Mouse (Mus musculus) CH12.LX (cell line): ENCODE data around the gene Opalin. TPM values are rescaled to one million over a fixed set of nuclear protein-coding genes. Genes with fewer than 3 reads are reported as not detected.

ENCODE experiments used
- DNase-seq: peaks from one replicate; pipeline ENCODE4 v3.0.0-alpha.2; 2013; ENCODE audit errors: extremely low read depth
- H3K27ac ChIP-seq: 2 replicates; pipeline ENCODE4 v1.5.1; 2012; ENCODE audit warnings: low read depth, mild to moderate bottlenecking, control low read depth, moderate library complexity; ENCODE audit not compliant: insufficient read depth
- H3K27me3 ChIP-seq: replicated peaks from 2 replicates; pipeline ENCODE3; 2012; ENCODE audit warnings: inconsistent platforms
- H3K36me3 ChIP-seq, 2 experiments: replicated peaks in 1 of 2; 2 replicates each; pipeline versions ENCODE3 to v1.6.1; 2012; ENCODE audit warnings: inconsistent platforms in 1 of 2, low read length in 1 of 2, mild to moderate bottlenecking in 1 of 2, mixed read lengths in 1 of 2, moderate library complexity in 1 of 2; ENCODE audit not compliant: control insufficient read depth in 1 of 2, insufficient read depth in 1 of 2
- H3K4me1 ChIP-seq, 2 experiments: 2 replicates each; pipeline ENCODE4 v1.6.1; 2012; ENCODE audit warnings: inconsistent platforms in 1 of 2, moderate library complexity in 1 of 2; ENCODE audit not compliant: insufficient read depth in 2 of 2, control insufficient read depth in 1 of 2
- H3K4me2 ChIP-seq: 2 replicates; pipeline ENCODE4 v1.6.1; 2012; ENCODE audit warnings: low read depth, mild to moderate bottlenecking, control low read depth; ENCODE audit not compliant: poor library complexity, insufficient read depth, severe bottlenecking
- H3K4me3 ChIP-seq, 3 experiments: fragments of 150-350 bp in 1 of 3; sonication (generic) in 1 of 3; replicated peaks in 1 of 3; 2 replicates each; pipeline versions ENCODE3 to v1.5.1; 2011 to 2012; ENCODE audit warnings: low read depth in 2 of 3, low read length in 2 of 3, mild to moderate bottlenecking in 2 of 3, moderate library complexity in 2 of 3, control low read depth in 1 of 3, improper control_type of control experiment in 1 of 3, inconsistent platforms in 1 of 3, mixed read lengths in 1 of 3; ENCODE audit not compliant: poor library complexity in 1 of 3
- H3K79me2 ChIP-seq: replicated peaks from 2 replicates; pipeline ENCODE4 v1.6.1; 2012; ENCODE audit warnings: mild to moderate bottlenecking, moderate library complexity; ENCODE audit not compliant: control insufficient read depth, poor library complexity, insufficient read depth, severe bottlenecking; ENCODE audit errors: extremely low read depth
- H3K9ac ChIP-seq: 2 replicates; pipeline ENCODE4 v1.6.1; 2012; ENCODE audit warnings: low read depth, mild to moderate bottlenecking, control low read depth, moderate library complexity; ENCODE audit not compliant: insufficient read depth
- H3K9me3 ChIP-seq: replicated peaks from 2 replicates; pipeline ENCODE3; 2012; ENCODE audit warnings: low read length, inconsistent platforms, mixed read lengths
- CHD2 ChIP-seq: IDR thresholded peaks from 2 replicates; pipeline ENCODE4 v1.6.1; 2011; ENCODE audit warnings: low read length, improper control_type of control experiment
- IRF4 ChIP-seq: IDR thresholded peaks from 2 replicates; pipeline ENCODE4 v1.6.1; 2014; ENCODE audit warnings: low read depth, mild to moderate bottlenecking, inconsistent platforms, low read length, improper control_type of control experiment
- JUND ChIP-seq: conservative IDR thresholded peaks from 2 replicates; pipeline ENCODE4 v1.6.1; 2011; ENCODE audit warnings: low read depth, low read length, improper control_type of control experiment
- KAT2A ChIP-seq: IDR thresholded peaks from 2 replicates; pipeline ENCODE4 v1.6.1; 2012; ENCODE audit warnings: low read length, improper control_type of control experiment, inconsistent platforms; ENCODE audit not compliant: insufficient replicate concordance
- MAFK ChIP-seq: IDR thresholded peaks from 2 replicates; pipeline ENCODE4 v1.6.1; 2011; ENCODE audit warnings: low read length, improper control_type of control experiment; ENCODE audit not compliant: insufficient replicate concordance
- MEF2A ChIP-seq: IDR thresholded peaks from 2 replicates; pipeline ENCODE4 v1.6.1; 2014; ENCODE audit warnings: low read depth, mild to moderate bottlenecking, inconsistent platforms, low read length, improper control_type of control experiment, borderline replicate concordance
- NRF1 ChIP-seq: IDR thresholded peaks from 2 replicates; pipeline ENCODE4 v1.6.1; 2014; ENCODE audit warnings: low read depth, mild to moderate bottlenecking, inconsistent platforms, low read length, improper control_type of control experiment, moderate library complexity
- POLR2A ChIP-seq: IDR thresholded peaks from 2 replicates; pipeline ENCODE4 v1.6.1; 2011; ENCODE audit warnings: low read depth, mild to moderate bottlenecking, improper control_type of control experiment, low read length
- POLR2AphosphoS2 ChIP-seq: IDR thresholded peaks from 2 replicates; pipeline ENCODE4 v1.6.1; 2011; ENCODE audit warnings: low read depth, low read length, improper control_type of control experiment
- RAD21 ChIP-seq: IDR thresholded peaks from 2 replicates; pipeline ENCODE4 v1.6.1; 2011; ENCODE audit warnings: low read depth, mild to moderate bottlenecking, low read length, improper control_type of control experiment, moderate library complexity
- TCF12 ChIP-seq: IDR thresholded peaks from 2 replicates; pipeline ENCODE4 v1.6.1; 2014; ENCODE audit warnings: low read depth, mild to moderate bottlenecking, inconsistent platforms, low read length, improper control_type of control experiment
- USF1 ChIP-seq: IDR thresholded peaks from 2 replicates; pipeline ENCODE4 v1.6.1; 2014; ENCODE audit warnings: low read depth, mild to moderate bottlenecking, inconsistent platforms, low read length, improper control_type of control experiment
- USF2 ChIP-seq: conservative IDR thresholded peaks from 2 replicates; pipeline ENCODE4 v1.6.1; 2011; ENCODE audit warnings: low read depth, low read length, improper control_type of control experiment
- ZMIZ1 ChIP-seq: IDR thresholded peaks from 2 replicates; pipeline ENCODE4 v1.6.1; 2012; ENCODE audit warnings: low read depth, mild to moderate bottlenecking, inconsistent platforms, low read length, improper control_type of control experiment
- dilution Hi-C: fragments of 300-500 bp; cut with MboI; formaldehyde crosslinking; loops from 2 replicates; pipeline ENCODE4 v1.14.3; 2020; ENCODE audit warnings: low sequenced_read_pairs; ENCODE audit not compliant: extremely low pct_unique_long_range_greater_than_20kb, extremely low pct_ligation_motif_present
- in situ Hi-C: fragments of 300-500 bp; cut with MboI; formaldehyde crosslinking; loops from 3 replicates; pipeline ENCODE4 v1.14.3; 2019; ENCODE audit warnings: low sequenced_read_pairs, low pct_ligation_motif_present, low pct_unique_long_range_greater_than_20kb, mixed read lengths
- polyA plus RNA-seq: library from polyadenylated mRNA; unstranded; fragments of >175 nt; gene quantifications from 2 replicates; pipeline ENCODE4 v1.2.1, GENCODE M21; 2012; ENCODE audit warnings: low read depth; ENCODE audit not compliant: insufficient read length
- total RNA-seq, 2 experiments: library from RNA; depleted of rRNA; stranded (reverse); fragments of 300-350 nt in 1 of 2; fragments of >200 nt in 1 of 2; gene quantifications; 2 replicates each; pipeline ENCODE4 v1.2.3; 2012 to 2014

Gene Opalin
- total and polyA plus RNA-seq, 3 experiments, result not detected

DNA sequence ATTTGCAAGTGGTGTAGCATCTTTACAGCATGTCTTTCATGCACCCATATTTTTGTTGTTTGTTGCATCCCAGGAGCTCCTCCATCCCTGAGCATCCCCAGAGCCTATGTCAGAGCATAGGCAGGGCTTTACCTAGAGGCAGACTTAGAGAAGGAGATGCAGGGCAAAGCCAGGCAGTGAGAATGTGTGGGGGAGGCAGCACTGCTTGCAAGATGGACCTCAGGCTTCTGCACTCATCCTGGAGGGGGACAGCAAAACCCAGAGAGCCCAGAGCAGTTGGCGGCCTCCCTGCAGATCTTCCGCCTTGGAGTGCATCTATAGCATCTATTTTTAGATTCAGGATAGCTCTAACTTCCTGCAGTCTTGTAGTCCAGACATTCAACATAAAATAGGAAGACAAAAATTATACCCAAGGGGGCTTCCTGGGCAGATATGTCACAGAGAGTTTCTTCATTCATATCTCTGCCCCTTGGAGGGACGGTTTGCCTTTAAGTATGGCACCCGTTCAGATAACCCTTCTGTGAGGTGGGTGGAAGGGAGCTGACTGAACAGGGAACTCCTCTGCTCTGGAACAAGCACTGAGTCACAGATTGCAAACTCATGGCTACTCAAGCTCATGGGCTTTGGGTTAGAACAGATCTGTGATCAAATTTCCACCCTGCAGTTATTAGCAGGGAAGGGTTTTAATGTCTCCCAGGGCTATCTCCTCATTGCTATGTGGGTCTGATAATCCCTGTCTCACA lies 40.9 kb downstream of the Opalin start:
- no peak overlapping the region for H3K4me2 ChIP-seq
- no peak overlapping the region for H3K9ac ChIP-seq
- no peaks in the 10 kb centered on the region for H3K36me3 ChIP-seq
- H3K27me3 ChIP-seq, result peaks cover 10% of the 10 kb centered on the region
- H3K9me3 ChIP-seq, result no peaks in the 10 kb centered on the region
- in situ Hi-C loops (loop anchor here (25.0 kb wide), 1 partner anchor 274 kb away; no protein-coding TSS in a partner anchor), dilution Hi-C loops (no loop called here)
- TF ChIP-seq USF2 (no peak), MEF2A (no peak), JUND (no peak), CHD2 (no peak), IRF4 (no peak), MAFK (no peak)
- no peak overlapping the region for H3K27ac ChIP-seq
- H3K4me1 ChIP-seq, result peaks cover 3 to 11% of the 10 kb centered on the region in 2 experiments; a peak in 3 of 4 replicates
- no peak for DNase-seq
- H3K4me3 ChIP-seq, result no peak overlapping the region
- no peaks in the 10 kb centered on the region for H3K79me2 ChIP-seq

DNA sequence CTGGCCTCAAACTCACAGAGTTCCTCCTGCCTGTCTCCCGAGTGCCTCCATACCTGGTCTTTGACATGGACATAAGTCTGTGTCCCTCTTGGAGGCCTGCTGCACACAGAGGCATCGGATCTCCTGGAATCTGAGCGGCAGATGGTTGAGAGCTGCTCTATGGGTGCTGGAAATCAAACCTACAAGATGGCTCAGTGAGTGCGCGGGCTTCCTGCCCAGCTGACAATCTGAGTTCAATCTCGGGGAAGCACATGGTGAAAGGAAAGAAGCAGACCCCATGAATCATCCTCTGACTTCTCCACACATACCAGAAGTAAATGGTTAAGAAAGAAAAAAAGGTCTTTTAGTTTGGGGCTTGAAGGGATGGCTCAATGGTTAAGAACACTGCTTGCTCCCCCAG lies 45.0 kb downstream of the Opalin start:
- peaks cover 10% of the 10 kb centered on the region for H3K27me3 ChIP-seq
- TF ChIP-seq POLR2A (no peak), RAD21 (no peak), KAT2A (no peak), ZMIZ1 (no peak), MEF2A (no peak), MAFK (no peak), POLR2AphosphoS2 (no peak), TCF12 (no peak), NRF1 (no peak), IRF4 (no peak), CHD2 (no peak), USF1 (no peak)
- H3K4me2 ChIP-seq, result no peak overlapping the region
- H3K4me1 ChIP-seq, result peaks cover 3 to 4% of the 10 kb centered on the region in 2 experiments; a peak in 3 of 4 replicates
- no peaks in the 10 kb centered on the region for H3K79me2 ChIP-seq
- no peaks in the 10 kb centered on the region for H3K36me3 ChIP-seq
- H3K4me3 ChIP-seq, result no peak overlapping the region
- dilution Hi-C loops (no loop called here), in situ Hi-C loops (loop anchor here (25.0 kb wide), 1 partner anchor 270 kb away; no protein-coding TSS in a partner anchor)
- no peak overlapping the region for H3K27ac ChIP-seq
- H3K9me3 ChIP-seq, result no peaks in the 10 kb centered on the region
- no peak for DNase-seq
- H3K9ac ChIP-seq, result no peak overlapping the region
